Mouse (Mus musculus) forebrain, embryonic 11.5 days (tissue): ENCODE data around the gene Chp2. TPM values are rescaled to one million over a fixed set of nuclear protein-coding genes. Genes with fewer than 3 reads are reported as not detected.

ENCODE experiments used
- ATAC-seq: fragments of 200-750 bp; cut with Nextera tagmentation; replicated peaks from 2 replicates; pipeline ENCODE4 v1.8.0; 2017; ENCODE audit warnings: moderate TSS enrichment; ENCODE audit not compliant: low FRiP score
- DNase-seq: peaks from one replicate; pipeline ENCODE4 v3.0.0-alpha.2; 2017; ENCODE audit warnings: low spot score
- H3K27ac ChIP-seq: fragments of 300-500 bp; sonication (generic); 2 replicates; pipeline ENCODE4 v1.5.1; 2014; ENCODE audit warnings: low read depth, low read length
- H3K27me3 ChIP-seq: fragments of 300-500 bp; sonication (generic); 2 replicates; pipeline ENCODE4 v1.6.1; 2014; ENCODE audit warnings: mild to moderate bottlenecking, low read length, mixed read lengths; ENCODE audit not compliant: control insufficient read depth, insufficient read depth
- H3K36me3 ChIP-seq: fragments of 300-500 bp; sonication (generic); 2 replicates; pipeline ENCODE4 v1.6.1; 2014; ENCODE audit warnings: mild to moderate bottlenecking, low read length, moderate library complexity, mixed read lengths; ENCODE audit not compliant: control insufficient read depth, insufficient read depth
- H3K4me1 ChIP-seq: fragments of 300-500 bp; sonication (generic); replicated peaks from 2 replicates; pipeline ENCODE4 v1.6.1; 2014; ENCODE audit warnings: low read length, mixed read lengths; ENCODE audit not compliant: control insufficient read depth, insufficient read depth
- H3K4me2 ChIP-seq: fragments of 300-500 bp; sonication (generic); 2 replicates; pipeline ENCODE4 v1.6.1; 2014; ENCODE audit warnings: low read depth, mild to moderate bottlenecking, low read length, moderate library complexity, mixed read lengths; ENCODE audit not compliant: severe bottlenecking
- H3K4me3 ChIP-seq: fragments of 300-500 bp; sonication (generic); 2 replicates; pipeline ENCODE4 v1.5.1; 2014; ENCODE audit warnings: low read depth, low read length
- H3K9ac ChIP-seq: fragments of 300-500 bp; sonication (generic); 2 replicates; pipeline ENCODE4 v1.6.1; 2014; ENCODE audit warnings: low read length
- H3K9me3 ChIP-seq: fragments of 300-500 bp; sonication (generic); 2 replicates; pipeline ENCODE4 v1.6.1; 2016; ENCODE audit warnings: low read length, mixed read lengths; ENCODE audit not compliant: control insufficient read depth
- WGBS: fragments of 180-500 bp; shearing (Covaris S2); extraction: QIAGEN DNeasy Blood & Tissue Kit; methylation state at CpG from one replicate; pipeline ENCODE4 v1.1.7; 2014; 5-methylcytosine and 5-hydroxymethylcytosine counted together
- polyA plus RNA-seq: library from polyadenylated mRNA; unstranded; fragments of >200 nt; fragmentation: Nextera tagmentation; extraction: Ambion mirVana; gene quantifications from 2 replicates; pipeline ENCODE4 v1.2.1, GENCODE M21; 2014

Gene Chp2
- polyA plus RNA-seq, 1 experiment from 2014 or later = not detected

DNA sequence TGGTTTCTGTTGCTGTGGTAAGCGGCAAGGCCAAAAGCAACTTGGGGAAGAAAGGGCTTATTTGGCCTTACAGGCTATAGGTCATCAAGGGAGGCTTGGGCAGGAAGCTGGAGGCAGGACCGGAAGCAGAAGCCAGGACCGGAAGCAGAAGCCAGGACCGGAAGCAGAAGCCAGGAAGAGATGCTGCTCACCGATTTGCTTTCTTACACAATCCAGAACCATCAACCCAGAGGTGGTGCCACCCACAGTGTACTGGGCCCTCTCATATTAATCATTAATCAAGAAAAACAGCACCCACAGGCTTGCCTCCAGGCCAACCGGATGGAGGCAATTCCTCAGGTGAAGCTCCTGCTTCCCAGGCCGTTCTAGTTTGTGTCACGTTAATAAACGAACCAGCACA, 22.5 kb upstream of the Chp2 start:
- H3K4me2 ChIP-seq = no peak overlapping the region
- 85% methylated on average over 9 of the region's 9 CpGs for WGBS
- no peak for ATAC-seq

DNA sequence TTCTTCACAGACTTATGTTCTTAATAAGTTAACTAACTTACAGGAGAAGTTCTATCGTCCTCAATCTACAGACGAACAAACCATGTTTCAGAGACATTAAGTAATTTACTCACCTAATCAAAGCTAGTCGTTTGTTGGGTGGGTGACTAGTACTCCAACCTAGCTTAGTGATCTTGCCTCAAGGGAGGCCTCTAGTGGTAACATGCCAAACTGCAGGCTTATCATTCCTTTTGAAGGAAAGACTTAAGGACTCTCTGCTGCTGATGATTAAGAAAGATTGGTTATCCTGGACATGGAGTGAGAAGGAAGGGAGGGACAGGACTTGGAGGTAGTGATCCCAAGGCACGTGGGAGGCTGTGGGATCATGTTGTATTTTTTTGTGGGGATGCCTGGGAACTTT, 22.0 kb upstream of the Chp2 start:
- 36% methylated on average over 4 of the region's 4 CpGs for WGBS
- no peak overlapping the region for H3K4me3 ChIP-seq
- H3K36me3 ChIP-seq = no peaks in the 10 kb centered on the region
- no peak overlapping the region for H3K4me2 ChIP-seq
- no peak overlapping the region for H3K9ac ChIP-seq
- H3K27me3 ChIP-seq = no peaks in the 10 kb centered on the region
- ATAC-seq (no peak), DNase-seq (no peak)
- H3K9me3 ChIP-seq = no peaks in the 10 kb centered on the region
- no peaks in the 10 kb centered on the region for H3K4me1 ChIP-seq
- H3K27ac ChIP-seq = no peak overlapping the region

More for the DNA sequence above, 22.5 kb upstream of the Chp2 start:
- no peaks in the 10 kb centered on the region for H3K27me3 ChIP-seq
- no peaks in the 10 kb centered on the region for H3K4me1 ChIP-seq
- no peak overlapping the region for H3K4me3 ChIP-seq
- H3K9ac ChIP-seq = no peak overlapping the region
- DNase-seq = no peak
- no peak overlapping the region for H3K27ac ChIP-seq
- no peaks in the 10 kb centered on the region for H3K36me3 ChIP-seq
- no peaks in the 10 kb centered on the region for H3K9me3 ChIP-seq

DNA sequence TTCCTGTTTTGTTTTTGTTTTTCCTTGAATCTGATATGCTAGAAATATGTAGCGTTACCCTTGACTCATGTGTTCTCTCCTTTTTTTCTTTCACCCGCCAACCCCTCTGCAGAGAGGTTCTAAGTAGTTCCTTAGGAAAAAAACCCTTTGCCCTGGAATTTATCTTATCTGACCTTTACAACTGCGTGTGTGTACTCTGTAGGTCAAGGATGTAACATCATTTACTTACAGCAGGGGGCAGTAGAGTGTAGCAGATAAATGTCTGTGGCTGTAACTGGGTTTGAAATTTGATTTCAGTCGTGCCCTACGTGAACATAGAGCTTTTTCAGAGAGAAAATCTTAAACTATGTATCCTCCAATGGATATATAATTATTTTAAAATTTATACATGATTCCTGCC, 20.0 kb upstream of the Chp2 start:
- Histone ChIP-seq H3K4me1 (no peaks in the 10 kb centered on the region), H3K4me3 (no peak overlapping the region), H3K4me2 (no peak overlapping the region), H3K36me3 (no peaks in the 10 kb centered on the region), H3K9ac (no peak overlapping the region), H3K9me3 (no peaks in the 10 kb centered on the region), H3K27ac (no peak overlapping the region), H3K27me3 (no peaks in the 10 kb centered on the region)
- DNase-seq (no peak), ATAC-seq (no peak)
- 31% methylated on average over 5 of the region's 5 CpGs for WGBS

DNA sequence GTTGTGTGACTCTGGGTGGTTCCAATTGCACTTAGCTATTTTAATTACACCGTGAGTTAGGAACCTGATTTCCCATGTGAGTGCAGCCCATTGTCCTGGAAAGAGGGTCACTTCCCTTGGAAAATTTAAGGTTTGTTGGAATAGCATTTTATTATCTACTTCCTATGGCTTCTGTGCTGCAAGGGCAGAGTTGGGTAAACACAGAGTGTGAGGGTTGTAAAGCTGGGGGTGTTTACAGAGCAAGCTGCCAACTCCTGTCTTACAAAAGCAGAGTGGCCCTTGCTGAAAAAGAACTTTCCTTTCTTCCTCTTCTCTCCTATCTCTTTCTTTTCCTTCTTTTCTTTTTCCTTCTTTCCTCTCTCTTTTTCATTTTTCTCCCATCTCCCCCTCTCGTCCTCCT, 15.4 kb upstream of the Chp2 start:
- ATAC-seq = no peak
- Histone ChIP-seq H3K4me2 (no peak overlapping the region), H3K27me3 (no peaks in the 10 kb centered on the region), H3K4me1 (no peaks in the 10 kb centered on the region), H3K9me3 (no peaks in the 10 kb centered on the region), H3K4me3 (no peak overlapping the region), H3K36me3 (no peaks in the 10 kb centered on the region), H3K27ac (no peak overlapping the region), H3K9ac (no peak overlapping the region)
- DNase-seq = no peak
- 59% methylated on average over 2 of the region's 2 CpGs for WGBS

DNA sequence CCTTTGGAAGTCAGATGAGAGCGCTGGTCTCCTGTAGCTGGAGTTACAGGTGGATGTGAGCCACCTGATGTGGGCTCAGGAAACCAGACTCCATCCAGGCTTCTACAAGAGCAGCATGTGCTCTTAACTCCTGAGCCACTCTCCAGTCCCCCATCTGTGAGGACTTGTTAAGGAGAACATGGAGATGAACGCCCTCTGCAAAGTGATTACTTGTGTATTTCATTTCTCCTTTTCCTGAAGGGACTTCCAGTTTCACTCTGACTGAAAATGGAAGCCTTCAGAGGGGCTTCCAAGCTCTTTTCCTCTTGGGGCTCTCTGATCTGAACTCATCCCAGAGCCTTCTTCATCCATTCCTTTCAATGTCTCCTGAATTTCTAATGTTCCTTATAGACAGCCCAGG, 13.2 kb upstream of the Chp2 start:
- Histone ChIP-seq H3K4me2 (no peak overlapping the region), H3K9me3 (no peaks in the 10 kb centered on the region), H3K4me1 (no peaks in the 10 kb centered on the region), H3K27ac (no peak overlapping the region), H3K27me3 (no peaks in the 10 kb centered on the region), H3K9ac (no peak overlapping the region), H3K36me3 (no peaks in the 10 kb centered on the region), H3K4me3 (no peak overlapping the region)
- no peak for DNase-seq
- 87% methylated on average over 2 of the region's 2 CpGs for WGBS
- no peak for ATAC-seq

DNA sequence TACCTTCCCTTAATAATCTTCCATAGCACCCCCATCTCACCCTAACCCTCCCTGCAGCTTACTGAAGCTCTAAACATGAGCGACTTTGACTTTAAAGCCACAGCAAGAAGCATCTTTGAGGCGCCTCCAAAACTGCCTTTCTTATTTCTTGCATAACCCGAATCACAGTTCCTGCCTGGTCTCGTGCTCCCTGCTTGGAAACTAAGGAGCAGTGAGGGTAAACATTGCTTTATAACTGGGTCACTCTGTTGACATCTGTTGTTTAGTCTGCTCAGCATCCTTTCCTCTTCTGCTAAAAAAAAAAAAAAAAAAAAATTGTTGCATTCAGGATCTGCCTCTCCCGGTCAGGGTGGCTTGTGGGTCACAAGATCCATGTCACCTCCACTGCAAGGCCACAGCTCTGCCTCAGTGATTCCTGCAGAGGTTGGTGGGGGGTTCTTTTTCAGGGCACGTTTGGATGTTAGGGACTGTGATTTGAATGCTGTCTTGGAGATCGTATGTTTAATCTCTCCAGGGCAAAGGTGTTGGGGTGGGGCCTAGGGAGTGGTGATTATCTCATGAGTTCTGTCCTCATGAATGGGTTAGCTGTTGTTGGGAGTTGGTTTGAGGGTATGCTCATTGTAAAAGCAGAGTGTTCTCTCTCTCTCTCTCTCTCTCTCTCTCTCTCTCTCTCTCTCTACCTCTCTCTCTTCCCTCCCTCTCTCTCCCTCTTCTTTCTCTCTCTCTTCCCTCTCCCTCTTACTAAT, 10.8 kb upstream of the Chp2 start:
- Histone ChIP-seq H3K4me1 (no peaks in the 10 kb centered on the region), H3K4me2 (no peak overlapping the region), H3K4me3 (no peak overlapping the region), H3K27me3 (no peaks in the 10 kb centered on the region), H3K9ac (no peak overlapping the region), H3K9me3 (no peaks in the 10 kb centered on the region), H3K36me3 (no peaks in the 10 kb centered on the region), H3K27ac (no peak overlapping the region)
- DNase-seq = no peak
- 64% methylated on average over 7 of the region's 7 CpGs for WGBS
- no peak for ATAC-seq

DNA sequence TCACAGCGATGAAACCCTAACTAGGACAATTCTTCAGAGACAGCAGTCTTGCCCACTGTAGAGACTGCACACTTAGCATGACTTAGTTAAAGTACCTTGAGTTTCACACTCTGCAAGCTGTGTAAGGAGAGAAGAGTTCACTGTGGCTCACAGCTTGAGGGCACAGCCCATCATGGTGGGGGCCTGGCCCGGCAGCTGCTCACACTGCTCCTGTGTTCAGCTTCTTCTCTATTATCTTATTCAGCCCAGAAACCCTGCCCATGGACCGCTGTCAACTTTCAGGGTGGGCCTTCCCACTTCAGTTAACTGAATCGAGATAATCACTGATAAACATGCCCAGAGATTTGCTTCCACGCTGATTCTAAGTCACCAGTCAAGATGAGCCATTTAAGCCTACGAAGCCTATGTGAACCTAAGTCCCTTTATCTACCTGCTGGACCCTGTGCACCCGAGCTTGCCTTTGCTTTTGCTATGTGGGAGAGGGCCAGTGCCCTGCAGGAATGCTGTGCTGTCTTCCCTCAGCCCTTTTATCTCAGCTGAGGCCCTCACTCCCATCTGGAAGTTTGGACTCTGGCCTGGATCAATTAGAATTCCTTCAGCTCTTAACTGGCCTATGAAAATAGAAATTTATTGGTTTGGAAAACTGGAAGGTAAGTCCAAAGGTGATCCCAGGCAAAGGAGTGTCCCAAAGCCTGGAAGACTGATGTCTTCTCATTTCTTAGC, 6.9 kb downstream of the Chp2 start:
- H3K36me3 ChIP-seq = no peaks in the 10 kb centered on the region
- no peak overlapping the region for H3K4me2 ChIP-seq
- no peak overlapping the region for H3K9ac ChIP-seq
- ATAC-seq (no peak), DNase-seq (no peak)
- H3K9me3 ChIP-seq = no peaks in the 10 kb centered on the region
- WGBS = 72% methylated on average over 7 of the region's 7 CpGs
- no peak overlapping the region for H3K4me3 ChIP-seq
- no peaks in the 10 kb centered on the region for H3K27me3 ChIP-seq
- H3K4me1 ChIP-seq = no peaks in the 10 kb centered on the region
- no peak overlapping the region for H3K27ac ChIP-seq

DNA sequence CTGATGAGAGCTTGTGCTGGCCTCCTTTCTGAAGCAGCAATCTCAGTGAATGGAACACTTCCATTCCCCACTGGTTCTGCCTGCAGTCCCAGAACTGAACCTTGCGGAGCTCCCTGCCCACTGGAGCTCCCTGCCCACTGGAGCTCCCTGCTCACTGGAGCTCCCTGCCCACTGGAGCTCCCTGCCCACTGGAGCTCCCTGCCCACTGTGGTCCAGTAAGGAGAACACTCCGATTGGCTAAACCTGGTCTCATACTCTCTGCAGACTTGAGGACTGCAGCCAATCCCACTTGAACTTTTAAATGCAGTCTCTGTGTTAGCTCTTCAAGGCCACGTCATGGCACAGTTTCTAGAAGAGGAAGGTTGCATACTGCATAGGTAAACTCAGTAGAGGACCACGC, 7.4 kb downstream of the Chp2 start:
- no peak overlapping the region for H3K4me3 ChIP-seq
- DNase-seq (no peak), ATAC-seq (no peak)
- H3K36me3 ChIP-seq = no peaks in the 10 kb centered on the region
- no peaks in the 10 kb centered on the region for H3K9me3 ChIP-seq
- no peaks in the 10 kb centered on the region for H3K27me3 ChIP-seq
- H3K27ac ChIP-seq = no peak overlapping the region
- no peak overlapping the region for H3K9ac ChIP-seq
- H3K4me2 ChIP-seq = no peak overlapping the region
- H3K4me1 ChIP-seq = no peaks in the 10 kb centered on the region
- 89% methylated on average over 4 of the region's 4 CpGs for WGBS

DNA sequence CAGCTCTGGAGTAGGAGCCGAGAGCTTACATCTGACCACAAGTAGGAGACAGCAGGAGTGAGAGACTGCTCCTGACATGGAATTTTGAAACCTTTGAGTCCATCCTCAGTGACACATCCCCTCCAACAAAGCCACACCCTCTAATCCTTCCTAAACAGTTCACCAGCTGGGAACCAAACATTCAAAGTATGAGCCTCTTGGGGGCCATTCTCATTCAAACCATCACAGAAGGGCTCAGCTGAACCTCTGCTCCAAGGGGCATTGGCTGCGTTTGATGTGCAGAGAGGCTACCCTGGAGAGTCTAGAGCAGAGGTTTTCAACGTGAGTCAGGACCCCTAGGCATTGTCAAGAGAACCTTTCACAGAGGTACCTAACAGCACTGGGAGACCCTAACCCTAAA, 10.0 kb downstream of the Chp2 start:
- Histone ChIP-seq H3K4me3 (no peak overlapping the region), H3K4me2 (no peak overlapping the region), H3K4me1 (no peaks in the 10 kb centered on the region), H3K9me3 (no peaks in the 10 kb centered on the region), H3K27ac (no peak overlapping the region), H3K36me3 (no peaks in the 10 kb centered on the region), H3K27me3 (no peaks in the 10 kb centered on the region), H3K9ac (no peak overlapping the region)
- no peak for ATAC-seq
- 57% methylated on average over 3 of the region's 3 CpGs for WGBS
- DNase-seq = no peak
